Mouse (Mus musculus) kidney, postnatal 10 days (tissue): ENCODE data around the gene Slc29a2.

ENCODE experiments used
- DNase-seq: peaks from one replicate; pipeline ENCODE4 v3.0.0; 2021; ENCODE audit warnings: mixed read lengths

The Slc29a2 gene

GRCm38 (mm10) chr19:5036577-5036976 is 12.9 kb downstream of the Slc29a2 start:
- no peak for DNase-seq

GRCm38 (mm10) chr19:5037678-5038571 is 14.3 kb downstream of the Slc29a2 start:
- peak; percentile 87 for DNase-seq

GRCm38 (mm10) chr19:5038709-5039156 is 15.1 kb downstream of the Slc29a2 start, which contains the start of the genes B4gat1 and AC124502.3:
Gene B4gat1, plus strand, starts transcription at chr19:5038826.
Gene AC124502.3, plus strand, starts transcription at chr19:5038891.
- peak; percentile 94 for DNase-seq

- peak; percentile 48 for DNase-seq
These were observed 15.8 kb downstream of the Slc29a2 start for GRCm38 (mm10) chr19:5039301-5040114.

- peak; percentile 97 for DNase-seq
These were observed 17.3 kb downstream of the Slc29a2 start, which contains the start of gene Brms1 for GRCm38 (mm10) chr19:5040862-5041523. Gene Brms1, plus strand, starts transcription at chr19:5041354.

- DNase-seq: no peak
These were observed 17.9 kb downstream of the Slc29a2 start for GRCm38 (mm10) chr19:5041588-5041987.

- no peak for DNase-seq
These were observed 21.9 kb downstream of the Slc29a2 start for GRCm38 (mm10) chr19:5045531-5045930.

GRCm38 (mm10) chr19:5048138-5049056 is 24.7 kb downstream of the Slc29a2 start:
- no peak for DNase-seq

- DNase-seq: no peak
These were observed 25.7 kb downstream of the Slc29a2 start for GRCm38 (mm10) chr19:5049325-5049724.

- peak; percentile 68 for DNase-seq
These were observed 26.6 kb downstream of the Slc29a2 start, which contains the start of gene Rin1 for GRCm38 (mm10) chr19:5050047-5050905. Gene Rin1, plus strand, starts transcription at chr19:5050481.

- DNase-seq: no peak
These were observed 27.4 kb downstream of the Slc29a2 start for GRCm38 (mm10) chr19:5051031-5051430.

- DNase-seq: no peak
These were observed 27.9 kb downstream of the Slc29a2 start for GRCm38 (mm10) chr19:5051515-5051914.

GRCm38 (mm10) chr19:5052166-5052822 is 28.6 kb downstream of the Slc29a2 start:
- DNase-seq: no peak

- DNase-seq: no peak
These were observed 29.2 kb downstream of the Slc29a2 start for GRCm38 (mm10) chr19:5052853-5053252.

- peak; percentile 76 for DNase-seq
These were observed 30.2 kb downstream of the Slc29a2 start for GRCm38 (mm10) chr19:5053909-5054308.

- DNase-seq: peak; percentile 72
These were observed 32.6 kb downstream of the Slc29a2 start for GRCm38 (mm10) chr19:5056251-5056650.

GRCm38 (mm10) chr19:5057876-5058775 is 34.5 kb downstream of the Slc29a2 start:
- DNase-seq: no peak

GRCm38 (mm10) chr19:5058801-5059771 is 35.4 kb downstream of the Slc29a2 start:
- DNase-seq: peak; percentile 55
